Mouse (Mus musculus) R1 (cell line): ENCODE data around the gene Ap3b2.

Experiments
- DNase-seq: peaks from one replicate; pipeline ENCODE4 v3.0.0-alpha.2; 2018; ENCODE audit warnings: low read depth, low spot score

Ap3b2 gene

GRCm38 (mm10) chr7:81476833-81477232 is 16.9 kb downstream of the Ap3b2 start:
- no peak for DNase-seq

GRCm38 (mm10) chr7:81475221-81475620 is 18.5 kb downstream of the Ap3b2 start:
- DNase-seq, result no peak

- DNase-seq, result no peak
Observed at GRCm38 (mm10) chr7:81464906-81465450, 28.7 kb downstream of the Ap3b2 start.

- peak; percentile 58 for DNase-seq
Observed at GRCm38 (mm10) chr7:81464116-81464515, 29.6 kb downstream of the Ap3b2 start.

GRCm38 (mm10) chr7:81462815-81463214 is 30.9 kb downstream of the Ap3b2 start:
- DNase-seq, result no peak

- peak; percentile 60 for DNase-seq
Observed at GRCm38 (mm10) chr7:81455155-81455651, 38.5 kb downstream of the Ap3b2 start, which contains the start of gene Cpeb1. TSS of gene Cpeb1 (minus strand) at chr7:81455465.

- DNase-seq, result peak; percentile 32
Observed at GRCm38 (mm10) chr7:81454331-81455039, 39.2 kb downstream of the Ap3b2 start.

GRCm38 (mm10) chr7:81453443-81454274 is 40.1 kb downstream of the Ap3b2 start:
- peak; percentile 45 for DNase-seq

- DNase-seq, result peak; percentile 75
Observed at GRCm38 (mm10) chr7:81452971-81453441, 40.7 kb downstream of the Ap3b2 start.
